Mouse (Mus musculus) liver, adult 2 months (tissue): ENCODE results near the gene Casp4. TPM values are rescaled to one million over a fixed set of nuclear protein-coding genes. Genes with fewer than 3 reads are reported as not detected.

ENCODE experiments used
- DNase-seq: peaks from one replicate; pipeline ENCODE4 v3.0.0-alpha.2; 2011; ENCODE audit warnings: low read depth, low spot score; ENCODE audit errors: extremely low read depth
- H3K27ac ChIP-seq: fragments of 200-500 bp; replicated peaks from 2 replicates; pipeline ENCODE4 v1.5.1; 2012; ENCODE audit warnings: low read depth, mild to moderate bottlenecking, control low read depth, inconsistent platforms, low read length; ENCODE audit not compliant: insufficient read depth
- H3K27me3 ChIP-seq: fragments of 200-500 bp; 2 replicates; pipeline ENCODE4 v1.6.1; 2012; ENCODE audit warnings: mild to moderate bottlenecking, moderate library complexity, low read length, inconsistent platforms; ENCODE audit not compliant: control insufficient read depth, insufficient read depth
- H3K36me3 ChIP-seq: fragments of 200-500 bp; 2 replicates; pipeline ENCODE4 v1.6.1; 2012; ENCODE audit warnings: low read length, inconsistent platforms; ENCODE audit not compliant: control insufficient read depth, insufficient read depth
- H3K4me1 ChIP-seq: fragments of 200-500 bp; 2 replicates; pipeline ENCODE4 v1.6.1; 2011; ENCODE audit warnings: low read length; ENCODE audit not compliant: control insufficient read depth, insufficient read depth
- H3K4me3 ChIP-seq: fragments of 200-500 bp; 2 replicates; pipeline ENCODE4 v1.5.1; 2011; ENCODE audit warnings: low read depth, mild to moderate bottlenecking, control low read depth, low read length, moderate library complexity; ENCODE audit not compliant: insufficient read depth
- H3K79me2 ChIP-seq: fragments of 200-500 bp; 2 replicates; pipeline ENCODE4 v1.6.1; 2012; ENCODE audit warnings: inconsistent platforms, mild to moderate bottlenecking, low read length, moderate library complexity; ENCODE audit not compliant: control insufficient read depth, insufficient read depth
- H3K9ac ChIP-seq: fragments of 200-500 bp; 2 replicates; pipeline ENCODE4 v1.6.1; 2012; ENCODE audit warnings: low read depth, mild to moderate bottlenecking, control low read depth, inconsistent platforms, low read length
- CTCF ChIP-seq: fragments of 200-500 bp; IDR thresholded peaks from 2 replicates; pipeline ENCODE4 v1.5.1; 2011; ENCODE audit warnings: low read depth, low read length, control low read depth
- POLR2A ChIP-seq: fragments of 200-500 bp; IDR thresholded peaks from 2 replicates; pipeline ENCODE4 v1.6.1; 2011; ENCODE audit warnings: low read length, control low read depth; ENCODE audit not compliant: insufficient read depth; ENCODE audit errors: extremely low read depth
- WGBS: fragments of 180-500 bp; shearing (Covaris S2); methylation state at CpG from one replicate; pipeline ENCODE4 v1.1.7; 2018; 5-methylcytosine and 5-hydroxymethylcytosine counted together
- polyA plus RNA-seq: library from polyadenylated mRNA; depleted of rRNA; stranded (reverse); fragments of >200 nt; gene quantifications from 2 replicates; pipeline ENCODE4 v1.2.3, GENCODE M21; 2012; rRNA removed
- total RNA-seq: library from RNA; depleted of rRNA; stranded (reverse); fragments of >200 nt; gene quantifications from 2 replicates; pipeline ENCODE4 v1.2.3, GENCODE M21; 2014; rRNA removed

Casp4 gene
- total RNA-seq = 1.7 and 3.2 TPM in 2 replicates
- polyA plus RNA-seq = 0.20 and 0.64 TPM in 2 replicates

GRCm38 (mm10) chr9:5308561-5308960 lies at the start of gene Casp4:
TSS of gene Casp4 (plus strand) at chr9:5308828.
- DNase-seq = peak; percentile 39
- Histone ChIP-seq H3K79me2 (peaks cover 4% of the 10 kb centered on the region; the same call in 1 of the 2 replicates), H3K36me3 (no peaks in the 10 kb centered on the region; the same call in 1 of the 2 replicates)

GRCm38 (mm10) chr9:5263951-5264475 lies 44.6 kb upstream of the Casp4 start:
- WGBS = 66% methylated on average over 2 of the region's 2 CpGs
- TF ChIP-seq POLR2A = no peak
- TF ChIP-seq CTCF = no peak

More at GRCm38 (mm10) chr9:5308561-5308960, at the start of gene Casp4:
- H3K4me1 ChIP-seq = no peaks in the 10 kb centered on the region
- no peaks in the 10 kb centered on the region for H3K27me3 ChIP-seq
- H3K4me3 ChIP-seq = peak within 1 kb of the TSS; percentile 57; the same call in 1 of the 2 replicates
- 47% methylated on average over 5 of the region's 5 CpGs for WGBS
- 0 out of 2 replicates have a peak within 1 kb of the TSS, but pooled peaks have one; percentile 24 for H3K27ac ChIP-seq
- H3K9ac ChIP-seq = no peak within 1 kb of the TSS
- no peak for TF ChIP-seq POLR2A
- TF ChIP-seq CTCF = no peak

GRCm38 (mm10) chr9:5270274-5270673 lies 38.4 kb upstream of the Casp4 start:
- 80% methylated on average over 2 of the region's 2 CpGs for WGBS
- DNase-seq = no peak
- no peaks in the 10 kb centered on the region for H3K4me1 ChIP-seq
- H3K36me3 ChIP-seq = no peaks in the 10 kb centered on the region
- no peak overlapping the region for H3K27ac ChIP-seq
- H3K79me2 ChIP-seq = no peaks in the 10 kb centered on the region
- TF ChIP-seq POLR2A (no peak), CTCF (no peak)
- H3K27me3 ChIP-seq = no peaks in the 10 kb centered on the region
- no peak overlapping the region for H3K4me3 ChIP-seq
- H3K9ac ChIP-seq = no peak overlapping the region

More at GRCm38 (mm10) chr9:5263951-5264475, 44.6 kb upstream of the Casp4 start:
- Histone ChIP-seq H3K9ac (no peak overlapping the region), H3K36me3 (no peaks in the 10 kb centered on the region), H3K79me2 (no peaks in the 10 kb centered on the region), H3K27ac (no peak overlapping the region), H3K27me3 (no peaks in the 10 kb centered on the region), H3K4me3 (no peak overlapping the region), H3K4me1 (no peaks in the 10 kb centered on the region)
- no peak for DNase-seq

- H3K36me3 ChIP-seq = no peaks in the 10 kb centered on the region
- no peaks in the 10 kb centered on the region for H3K4me1 ChIP-seq
- TF ChIP-seq POLR2A (no peak), CTCF (no peak)
- H3K4me3 ChIP-seq = no peak overlapping the region
- DNase-seq = no peak
- WGBS = 75% methylated on average over 1 of the region's 1 CpGs
- H3K9ac ChIP-seq = no peak overlapping the region
- no peaks in the 10 kb centered on the region for H3K79me2 ChIP-seq
- H3K27me3 ChIP-seq = no peaks in the 10 kb centered on the region
- no peak overlapping the region for H3K27ac ChIP-seq
Measured at GRCm38 (mm10) chr9:5270884-5271283, 37.7 kb upstream of the Casp4 start.

DNA sequence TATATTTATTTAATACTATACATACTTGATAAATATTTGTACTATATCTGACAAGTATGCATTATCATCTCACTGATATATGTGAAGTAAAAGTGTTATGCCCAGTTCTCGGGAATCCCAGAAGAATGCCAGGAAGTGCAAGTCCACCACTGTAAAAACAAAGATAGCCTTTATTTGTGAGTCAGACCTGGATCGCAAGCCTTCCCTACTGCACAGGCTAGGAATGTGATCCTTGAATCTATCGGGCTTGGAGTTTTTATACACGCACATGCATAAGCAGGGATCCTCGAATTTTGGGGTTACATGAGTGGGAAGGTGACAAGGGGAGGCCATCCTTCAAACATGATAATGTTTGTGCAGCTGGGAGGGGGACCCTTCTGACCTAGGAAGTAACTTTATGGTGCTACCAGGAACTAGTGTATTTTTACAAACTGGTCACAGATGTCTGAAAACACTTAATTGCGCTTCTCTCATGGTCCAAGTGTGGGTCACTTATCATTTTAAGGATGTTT lies 37.2 kb upstream of the Casp4 start:
- H3K36me3 ChIP-seq = no peaks in the 10 kb centered on the region
- no peak for TF ChIP-seq CTCF
- no peak for TF ChIP-seq POLR2A
- no peak overlapping the region for H3K4me3 ChIP-seq
- no peak overlapping the region for H3K27ac ChIP-seq
- no peak overlapping the region for H3K9ac ChIP-seq
- H3K27me3 ChIP-seq = no peaks in the 10 kb centered on the region
- H3K79me2 ChIP-seq = no peaks in the 10 kb centered on the region
- WGBS = 71% methylated on average over 6 of the region's 6 CpGs
- no peak for DNase-seq
- H3K4me1 ChIP-seq = no peaks in the 10 kb centered on the region

GRCm38 (mm10) chr9:5286071-5286470 lies 22.6 kb upstream of the Casp4 start:
- Histone ChIP-seq H3K4me3 (no peak overlapping the region), H3K27me3 (no peaks in the 10 kb centered on the region), H3K36me3 (no peaks in the 10 kb centered on the region), H3K79me2 (no peaks in the 10 kb centered on the region), H3K9ac (no peak overlapping the region), H3K27ac (no peak overlapping the region), H3K4me1 (no peaks in the 10 kb centered on the region)
- TF ChIP-seq POLR2A (no peak), CTCF (no peak)
- DNase-seq = no peak
- WGBS = 84% methylated on average over 2 of the region's 2 CpGs
